Mouse (Mus musculus): Measurements from ENCODE around the gene Pld4.

DNA sequence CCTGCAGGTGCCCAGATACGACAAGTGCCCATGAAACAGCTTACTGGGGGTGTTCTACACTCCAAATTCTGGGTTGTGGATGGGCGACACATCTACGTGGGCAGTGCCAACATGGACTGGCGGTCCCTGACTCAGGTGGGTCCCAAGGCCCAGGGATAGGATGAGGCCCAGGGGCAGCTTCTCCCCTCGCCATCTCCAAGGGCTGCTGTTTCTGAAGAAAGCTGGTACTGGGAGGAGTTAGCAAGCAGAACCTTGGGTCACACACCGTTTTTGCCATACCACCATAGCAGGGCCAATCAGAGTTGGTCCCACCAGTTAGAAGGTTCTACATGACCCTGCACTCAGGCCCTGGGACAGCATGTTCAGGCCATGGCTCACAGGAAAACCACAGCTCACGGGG, 4.5 kb downstream of the Pld4 start:
- TF ChIP-seq CTCF (IDR thresholded peaks at IDR 0.05; ENCODE audit: control insufficient read depth, insufficient read depth, insufficient replicate concordance, low read depth, low read length) (no peak), POLR2A (IDR thresholded peaks at IDR 0.05; ENCODE audit: control insufficient read depth, low read depth, low read length) (no peak)
